Mouse (Mus musculus) megakaryocyte-erythroid progenitor cell, adult 5-6 weeks (primary cell): ENCODE measurements around the gene Zmynd19. TPM values are rescaled to one million over a fixed set of nuclear protein-coding genes. Genes with fewer than 3 reads are reported as not detected.

Experiments used
- ATAC-seq: replicated peaks from 2 replicates; pipeline ENCODE4 v1.8.0; 2016; ENCODE audit warnings: mild to moderate bottlenecking, inconsistent platforms; ENCODE audit not compliant: severe bottlenecking, poor library complexity, low FRiP score, low TSS enrichment
- total RNA-seq, 2 experiments: library from RNA; stranded (forward) in 1 of 2; stranded (reverse) in 1 of 2; fragments of 200-1000, 215-1000 nt in 1 of 2; fragments of >200 nt in 1 of 2; fragmentation: Nextera tagmentation in 1 of 2; gene quantifications; 2 replicates each; pipeline ENCODE4 v1.2.3; 2014 to 2017

Zmynd19 gene
- total RNA-seq, 2 experiments from 2014 or later = 34.9 to 75.2 TPM

DNA sequence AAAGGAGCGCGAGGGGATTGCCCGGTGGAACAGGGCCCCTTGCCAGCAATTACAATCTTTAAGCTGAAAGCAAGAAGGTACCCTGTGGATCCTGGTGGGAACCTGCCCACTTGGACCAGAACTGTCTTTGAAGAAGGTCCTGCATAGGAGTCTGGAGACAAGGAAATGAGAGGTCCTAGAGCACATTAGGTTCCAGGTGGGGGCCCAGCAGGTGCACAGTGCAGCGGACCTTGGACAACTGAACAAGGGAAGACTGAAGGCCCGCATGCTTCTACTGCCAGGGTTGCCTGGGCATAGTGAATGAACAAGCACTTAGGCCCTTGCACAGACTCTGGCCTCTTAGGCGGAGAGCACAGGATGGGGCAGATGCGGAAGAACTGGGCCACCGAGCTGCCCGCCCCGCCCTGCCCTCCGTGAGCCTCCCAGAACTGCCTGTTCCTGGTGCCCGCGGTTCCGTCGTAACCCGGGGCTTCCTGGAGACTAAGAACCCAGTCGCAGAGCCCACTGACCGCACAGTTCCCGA, 15.1 kb upstream of the Zmynd19 start:
- ATAC-seq = peak; percentile 58

DNA sequence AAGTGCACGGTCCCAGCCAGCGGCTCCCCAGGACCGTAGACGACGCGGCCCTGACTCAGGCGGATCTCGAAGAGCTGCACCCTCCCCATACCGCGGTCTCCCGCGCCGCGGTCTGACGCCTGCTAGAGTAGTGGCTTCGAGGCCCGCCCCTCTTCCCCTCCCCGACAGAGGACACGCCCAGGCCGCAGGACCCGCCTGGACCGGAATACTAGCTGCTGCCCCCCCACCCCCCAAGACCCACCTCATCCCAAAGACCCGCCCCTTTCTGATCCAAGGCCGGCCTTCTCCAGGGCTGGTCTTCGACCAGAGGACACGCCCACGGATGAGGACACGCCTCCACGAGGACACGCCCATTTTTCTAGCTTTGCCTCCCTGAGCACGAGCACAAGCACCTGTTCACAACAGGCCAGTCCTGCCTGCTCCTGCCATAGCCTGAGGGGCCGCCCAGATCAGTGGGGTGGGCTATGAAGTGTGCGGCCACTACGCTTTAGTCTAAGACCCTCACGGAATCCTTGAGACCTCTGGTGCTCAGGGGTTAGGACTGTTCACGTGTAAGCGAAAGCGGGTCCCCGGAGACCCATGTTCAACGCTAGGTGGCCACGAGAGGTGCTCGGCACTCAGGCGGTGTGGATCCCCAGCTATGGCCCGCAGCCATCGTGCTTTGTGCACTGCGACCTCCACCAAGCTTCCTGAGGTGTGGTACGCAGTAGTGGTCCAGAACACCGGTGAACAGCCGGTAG, 14.4 kb upstream of the Zmynd19 start, which contains the start of gene Arrdc1:
Gene Arrdc1 (minus strand): TSS at position 196 of the 740 bp plus-strand sequence.
- ATAC-seq = peak; percentile 89

DNA sequence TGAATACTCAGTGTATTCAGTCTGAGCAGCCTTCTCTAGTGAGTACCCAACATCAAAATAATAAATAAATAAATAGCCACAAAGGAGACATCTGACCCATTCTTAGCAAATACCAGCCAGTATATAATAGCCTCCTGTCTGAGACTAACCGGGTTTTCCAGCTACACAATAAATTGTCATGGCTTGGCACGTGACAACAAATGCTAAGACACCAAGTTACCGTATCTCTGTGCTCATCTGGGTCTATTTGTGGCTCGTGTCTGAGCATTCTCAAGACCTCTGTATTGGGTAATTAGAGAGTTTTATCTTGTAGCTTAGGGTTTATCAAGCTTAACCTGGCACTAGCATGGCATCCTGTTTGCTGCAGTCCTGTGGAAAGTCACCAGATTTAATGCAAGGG, 7.5 kb upstream of the Zmynd19 start:
- peak; percentile 44 for ATAC-seq

- peak; percentile 55 for ATAC-seq
Observed at GRCm38 (mm10) chr2:24944304-24944703, 5.3 kb upstream of the Zmynd19 start.

- ATAC-seq = no peak
Observed at GRCm38 (mm10) chr2:24950189-24950535, 570 bp downstream of the Zmynd19 start.

GRCm38 (mm10) chr2:24952537-24953055, 3.0 kb downstream of the Zmynd19 start:
- peak; percentile 64 for ATAC-seq

DNA sequence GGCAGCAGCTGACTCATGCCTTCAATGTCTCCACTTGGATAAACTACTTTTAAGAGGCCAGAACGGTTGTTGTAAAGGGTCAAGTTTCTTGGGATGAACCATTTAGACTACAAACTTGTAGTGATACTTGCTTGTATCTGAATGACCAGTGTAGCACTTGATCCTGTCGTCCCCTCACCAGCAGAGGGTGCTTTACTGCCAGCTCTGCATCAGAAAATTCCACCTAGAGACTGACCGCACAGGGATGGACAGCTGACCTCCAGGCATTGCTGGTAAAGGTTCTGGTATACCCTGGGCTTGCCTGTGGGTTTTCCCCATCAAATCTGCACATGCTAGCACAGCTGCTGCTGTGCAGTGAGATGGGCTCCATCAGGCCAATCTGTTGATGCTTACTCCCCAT, 11.3 kb downstream of the Zmynd19 start:
- ATAC-seq = no peak

- peak; percentile 95 for ATAC-seq
Observed at GRCm38 (mm10) chr2:24962304-24963000, 12.9 kb downstream of the Zmynd19 start, which contains the start of gene Dph7. Gene Dph7 (plus strand): TSS chr2:24962400.

GRCm38 (mm10) chr2:24970386-24970785, 20.8 kb downstream of the Zmynd19 start:
- no peak for ATAC-seq

- peak; percentile 29 for ATAC-seq
Observed at GRCm38 (mm10) chr2:24974452-24974851, 24.9 kb downstream of the Zmynd19 start.

- ATAC-seq = peak; percentile 89
Observed at GRCm38 (mm10) chr2:24974906-24975703, 25.5 kb downstream of the Zmynd19 start, which contains the start of gene Mrpl41. Gene Mrpl41 (minus strand): TSS chr2:24975098.

DNA sequence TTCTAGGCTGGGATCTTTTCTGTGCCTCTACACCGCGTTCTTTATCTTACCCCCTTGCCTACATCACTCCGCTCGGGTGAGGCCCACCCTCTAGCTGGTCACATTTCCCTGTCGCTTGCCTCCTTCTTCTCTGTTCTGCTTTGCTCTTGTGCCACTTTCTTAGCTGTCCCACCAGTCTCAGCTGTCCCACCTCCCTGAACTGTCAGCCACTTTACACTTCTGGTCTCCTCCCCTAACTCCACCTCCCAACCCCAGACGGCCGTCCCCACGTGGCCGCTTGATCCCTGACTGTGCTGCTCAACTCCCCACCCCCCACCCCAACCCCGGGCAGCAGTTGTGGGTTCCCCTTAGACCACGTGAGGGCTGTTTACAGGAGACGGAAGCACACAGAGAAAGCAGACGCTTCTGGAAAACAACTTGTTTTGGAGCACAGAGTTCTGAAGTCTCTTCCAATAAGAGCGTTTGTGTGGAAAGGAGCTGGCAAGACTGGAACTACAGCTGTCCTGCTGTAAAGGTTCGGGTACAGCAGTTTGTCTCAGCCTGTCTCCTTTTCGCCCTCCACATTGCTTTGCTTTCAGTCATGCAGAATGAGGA, 26.2 kb downstream of the Zmynd19 start, which contains the start of gene Pnpla7:
Gene Pnpla7 (plus strand): TSS at position 330 of the 594 bp plus-strand sequence.
- peak; percentile 76 for ATAC-seq

- peak; percentile 51 for ATAC-seq
Observed at GRCm38 (mm10) chr2:24976960-24977359, 27.4 kb downstream of the Zmynd19 start.

GRCm38 (mm10) chr2:24987762-24988161, 38.2 kb downstream of the Zmynd19 start:
- no peak for ATAC-seq

- ATAC-seq = no peak
Observed at GRCm38 (mm10) chr2:24995332-24995731, 45.7 kb downstream of the Zmynd19 start.

DNA sequence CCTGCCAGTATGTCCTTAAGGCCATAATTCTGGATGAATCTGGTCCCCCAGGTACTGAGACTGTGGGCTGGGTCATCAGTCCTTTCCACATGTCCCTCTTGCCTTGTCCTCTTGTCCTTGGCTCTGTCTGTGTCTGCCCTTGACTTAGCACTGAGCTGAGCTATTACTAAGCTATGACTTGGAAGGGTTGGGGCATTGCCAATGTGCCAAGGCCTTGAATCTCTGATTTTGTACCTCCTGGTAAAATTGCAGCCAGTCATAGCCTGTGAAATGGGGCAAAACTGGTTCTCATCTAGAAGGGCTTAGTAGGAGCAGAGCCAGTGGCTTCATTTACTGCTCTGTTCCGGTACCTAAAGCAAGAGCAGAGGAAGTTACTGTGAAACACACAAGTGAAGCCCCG, 46.9 kb downstream of the Zmynd19 start:
- no peak for ATAC-seq

DNA sequence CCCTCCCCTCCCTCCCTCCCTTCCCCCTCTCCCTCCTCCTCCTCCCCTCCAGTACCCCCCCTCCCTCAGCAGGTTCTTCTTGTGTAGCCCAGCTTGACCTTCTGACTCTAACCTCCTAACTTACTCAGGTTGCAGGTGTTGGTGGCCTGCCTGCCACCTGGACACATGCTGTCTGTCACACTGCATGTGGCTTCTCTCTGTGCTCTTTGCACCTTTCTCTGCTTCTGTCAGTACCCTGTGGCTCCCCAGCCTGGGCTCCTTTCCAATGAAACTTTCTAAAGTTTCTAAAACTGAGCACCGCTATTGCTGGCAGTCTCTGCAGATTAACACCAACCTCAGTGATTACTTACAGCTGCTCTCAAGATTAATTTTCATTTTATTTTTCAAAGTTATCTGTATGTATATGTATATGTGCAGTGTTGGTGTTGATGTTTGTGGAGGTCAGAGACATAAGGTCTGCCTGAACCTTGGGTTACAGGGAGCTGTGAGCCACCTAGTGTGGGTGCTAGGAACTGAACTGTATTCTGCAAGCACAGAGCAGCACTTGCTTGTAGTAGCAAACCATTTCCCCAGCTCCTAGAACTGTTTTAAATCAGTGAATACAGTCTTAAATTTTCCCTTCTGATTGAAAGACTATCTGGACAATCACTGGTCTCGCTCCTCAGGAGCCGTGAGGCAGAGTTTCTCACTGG, 51.1 kb downstream of the Zmynd19 start:
- ATAC-seq = peak; percentile 84

GRCm38 (mm10) chr2:25003946-25004786, 54.6 kb downstream of the Zmynd19 start:
- ATAC-seq = no peak
